Mouse (Mus musculus) heart, postnatal 0 days (tissue): ENCODE data around the gene Taf3.

Source experiments
- CTCF ChIP-seq: IDR thresholded peaks from 2 replicates; pipeline ENCODE4 v1.5.1; 2016; ENCODE audit warnings: antibody characterized with exemption, control low read depth, low read depth
- EP300 ChIP-seq: IDR thresholded peaks from 2 replicates; pipeline ENCODE4 v1.6.1; 2016; ENCODE audit warnings: antibody characterized with exemption, low read depth

DNA sequence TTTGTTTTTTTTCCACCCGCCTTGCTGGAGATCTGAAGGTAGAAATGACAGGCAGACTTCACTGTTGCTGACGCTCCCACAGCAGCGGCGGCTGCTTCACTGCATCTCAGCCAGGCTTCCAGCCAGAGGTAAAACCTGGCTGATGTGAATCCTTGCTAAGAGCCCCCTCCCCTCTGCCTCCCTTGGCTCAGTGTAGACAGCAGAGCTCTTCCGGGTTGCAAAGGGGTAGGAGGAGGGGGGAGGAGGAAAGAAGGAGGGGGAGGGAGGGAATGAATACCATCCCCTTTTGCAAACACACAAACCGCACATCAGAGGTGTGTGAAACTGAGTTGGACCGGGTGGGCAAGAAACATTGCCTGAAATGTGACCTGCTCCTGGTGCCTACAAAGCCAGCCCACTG is 160.8 kb downstream of the Taf3 start:
- TF ChIP-seq CTCF (no peak), EP300 (no peak)
